In genomic region chr7:84042726-84043125, GRCm38 (mm10) we compare ENCODE assay signal across 20 mouse cellular contexts. TPM values are rescaled to one million over a fixed set of nuclear protein-coding genes. Genes with fewer than 3 reads are reported as not detected.
DNase-seq lines count a peak whose midpoint lies in the region; ATAC-seq and TF ChIP-seq lines count a peak whose summit lies in the region.
"Had no signal": no experiment of that assay in that cellular context is flagged by ENCODE, and none has a peak within 500 bp of the region (broad histone marks: within the 10 kb centered on the region; RNA-seq: fewer than 3 reads in every experiment).

No protein-coding gene starts in this region.

- H3K4me3 ChIP-seq in kidney, embryonic 15.5 days (replicated peaks) = no peak overlapping the region
- no peak overlapping the region for H3K4me3 ChIP-seq in lung, postnatal 0 days (ENCODE audit: low read depth, low read length)
- H3K4me3 ChIP-seq: embryonic facial prominence, embryonic 12.5 days; forebrain, embryonic 12.5 days; limb, embryonic 13.5 days; lung, embryonic 15.5 days; midbrain, embryonic 12.5 days had no signal

- peaks cover 8% of the 10 kb centered on the region for H3K4me1 ChIP-seq in kidney, embryonic 15.5 days
- H3K4me1 ChIP-seq in lung, postnatal 0 days (ENCODE audit: insufficient read depth, low read depth, low read length) = no peaks in the 10 kb centered on the region
- H3K4me1 ChIP-seq: embryonic facial prominence, embryonic 12.5 days; forebrain, embryonic 12.5 days; limb, embryonic 13.5 days; lung, embryonic 15.5 days; midbrain, embryonic 12.5 days had no signal

- H3K36me3 ChIP-seq in kidney, embryonic 15.5 days = no peaks in the 10 kb centered on the region
- no peaks in the 10 kb centered on the region for H3K36me3 ChIP-seq in lung, postnatal 0 days (ENCODE audit: insufficient read depth, low read length)
- H3K36me3 ChIP-seq: embryonic facial prominence, embryonic 12.5 days; forebrain, embryonic 12.5 days; limb, embryonic 13.5 days; lung, embryonic 15.5 days; midbrain, embryonic 12.5 days had no signal

- H3K4me2 ChIP-seq in kidney, embryonic 15.5 days = no peak overlapping the region
- no peak overlapping the region for H3K4me2 ChIP-seq in lung, postnatal 0 days (replicated peaks; ENCODE audit: low read depth, low read length)
- H3K4me2 ChIP-seq: embryonic facial prominence, embryonic 12.5 days; forebrain, embryonic 12.5 days; heart, embryonic 11.5 days; limb, embryonic 13.5 days; lung, embryonic 15.5 days; midbrain, embryonic 12.5 days had no signal

- H3K9me3 ChIP-seq in kidney, embryonic 15.5 days (replicated peaks) = no peaks in the 10 kb centered on the region
- H3K9me3 ChIP-seq in lung, postnatal 0 days (ENCODE audit: low read length) = no peaks in the 10 kb centered on the region
- H3K9me3 ChIP-seq: embryonic facial prominence, embryonic 12.5 days; forebrain, embryonic 12.5 days; limb, embryonic 13.5 days; lung, embryonic 15.5 days; midbrain, embryonic 12.5 days had no signal

- H3K9ac ChIP-seq in kidney, embryonic 15.5 days = no peak overlapping the region
- no peak overlapping the region for H3K9ac ChIP-seq in lung, postnatal 0 days (replicated peaks; ENCODE audit: low read depth)
- H3K9ac ChIP-seq: embryonic facial prominence, embryonic 12.5 days; forebrain, embryonic 12.5 days; limb, embryonic 13.5 days; liver, embryonic 14.5 days; lung, embryonic 15.5 days; midbrain, embryonic 12.5 days had no signal

- 71% methylated on average over 1 of the region's 1 CpGs for WGBS in kidney, embryonic 15.5 days
- WGBS in lung, postnatal 0 days = 45% methylated on average over 1 of the region's 1 CpGs

- no peak overlapping the region for H3K27ac ChIP-seq in kidney, embryonic 15.5 days
- no peak overlapping the region for H3K27ac ChIP-seq in lung, postnatal 0 days (ENCODE audit: low read length)
- H3K27ac ChIP-seq: embryonic facial prominence, embryonic 12.5 days; forebrain, embryonic 12.5 days; limb, embryonic 13.5 days; liver, embryonic 14.5 days; lung, embryonic 15.5 days; midbrain, embryonic 12.5 days had no signal

- no peak for ATAC-seq in kidney, embryonic 15.5 days (replicated peaks; ENCODE audit: low FRiP score)
- no peak for ATAC-seq in lung, postnatal 0 days
- ATAC-seq: intestine, postnatal 0 days had no signal

- H3K27me3 ChIP-seq in kidney, embryonic 15.5 days = no peaks in the 10 kb centered on the region
- H3K27me3 ChIP-seq in lung, postnatal 0 days (replicated peaks; ENCODE audit: insufficient read depth, low read length) = no peaks in the 10 kb centered on the region
- H3K27me3 ChIP-seq: embryonic facial prominence, embryonic 12.5 days; forebrain, embryonic 12.5 days; limb, embryonic 13.5 days; lung, embryonic 15.5 days; midbrain, embryonic 12.5 days had no signal

- no peak for TF ChIP-seq EP300 in lung, postnatal 0 days (IDR thresholded peaks at IDR 0.05)

- peak; percentile 57 for DNase-seq in kidney, adult 18-20 months
- peak; percentile 21 for DNase-seq in lung, postnatal 36 days
- no peak for DNase-seq in lung, postnatal 0 days (ENCODE audit: low spot score)
- DNase-seq in kidney, adult 9 months = peak; percentile 74
- DNase-seq in urinary bladder, adult 18-20 months (ENCODE audit: low spot score in 2 of 2) = no peak
- DNase-seq in thymus, postnatal 10 days (ENCODE audit: low spot score in 2 of 2) = no peak
- DNase-seq: adrenal gland, postnatal 14 days; cerebellum, adult 2 months; cerebellum, postnatal 25 days; gastrocnemius, postnatal 36 days; thymus, postnatal 25 days had no signal

- no peak for TF ChIP-seq CTCF in lung, postnatal 0 days (IDR thresholded peaks at IDR 0.05)

RNA-seq across cellular contexts. Expression of gene Cemip, which starts 43.6 kb away (rescaled TPM):
- 0.29 and 0.31 TPM in 2 replicates for polyA plus RNA-seq in kidney, embryonic 15.5 days (2015; fragmentation: Nextera tagmentation; extraction: Ambion mirVana)
- 0.57 and 0.83 TPM in 2 replicates for polyA plus RNA-seq in lung, postnatal 0 days (2015; fragmentation: Nextera tagmentation; extraction: Ambion mirVana)

Comparison
In these comparisons a context has a peak if more than half of its experiments do, and no peak if none do; other contexts are left out.
1. DNase-seq: peak in kidney, adult 18-20 months (single experiment), lung, postnatal 36 days (single experiment) and kidney, adult 9 months (single experiment); none in lung, postnatal 0 days (single experiment), urinary bladder, adult 18-20 months (0 of 2) and thymus, postnatal 10 days (0 of 2).